Mouse (Mus musculus) E14TG2a.4 (cell line): ENCODE data around the gene Sh2d1b1.
A peak's percentile ranks its signal among the peaks of the same experiment; 100 is the strongest.
"Not testable (repeated sequence)": the region's sequence is repeated elsewhere in the genome, so short reads cannot be mapped to it uniquely, and the experiment has no call there.

ENCODE experiments used
- H3K27me3 ChIP-seq: 2 replicates; pipeline ENCODE4 v1.6.1; 2014; ENCODE audit warnings: low read length, control low read depth; ENCODE audit not compliant: insufficient read depth
- H3K36me3 ChIP-seq: 2 replicates; pipeline ENCODE4 v1.6.1; 2014; ENCODE audit warnings: low read length, control low read depth; ENCODE audit not compliant: insufficient read depth
- H3K4me1 ChIP-seq: replicated peaks from 2 replicates; pipeline ENCODE4 v1.6.1; 2014; ENCODE audit warnings: low read depth, low read length, control low read depth
- H3K4me3 ChIP-seq: replicated peaks from 2 replicates; pipeline ENCODE4 v1.5.1; 2014; ENCODE audit warnings: mild to moderate bottlenecking, low read length
- H3K9me3 ChIP-seq: 2 replicates; pipeline ENCODE4 v1.6.1; 2014; ENCODE audit warnings: low read length, control low read depth
- CTCF ChIP-seq: conservative IDR thresholded peaks from 2 replicates; pipeline ENCODE4 v1.5.1; 2014; ENCODE audit warnings: low read length
- NANOG ChIP-seq: IDR thresholded peaks from 2 replicates; pipeline ENCODE4 v1.6.1; 2014; ENCODE audit warnings: borderline replicate concordance, low read length, mixed read lengths
- POU5F1 ChIP-seq: IDR thresholded peaks from 2 replicates; pipeline ENCODE4 v1.6.1; 2014; ENCODE audit warnings: low read length, borderline replicate concordance

Gene Sh2d1b1

DNA sequence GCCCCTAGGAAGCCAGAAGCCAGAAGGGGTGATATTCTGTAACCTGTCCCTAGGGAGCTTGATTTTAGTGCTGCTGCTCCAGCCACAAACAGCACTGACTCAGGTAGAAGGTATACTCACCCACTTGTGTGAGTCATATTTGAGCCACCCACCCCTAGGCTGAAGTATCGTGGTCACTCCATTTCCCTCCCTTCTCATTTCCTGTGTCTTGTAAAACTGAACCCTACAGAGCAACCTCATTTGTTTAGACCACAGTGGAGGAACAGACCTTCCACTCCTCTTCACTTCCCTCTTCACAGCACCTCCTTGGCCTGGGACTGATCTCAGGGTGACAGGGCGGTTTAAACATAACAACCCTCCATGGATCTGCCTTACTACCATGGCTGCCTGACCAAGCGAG, at the start of gene Sh2d1b1:
Gene Sh2d1b1, plus strand, starts transcription at position 305 of the 400 bp plus-strand sequence.
- no peak within 1 kb of the TSS for H3K4me3 ChIP-seq
- no peaks in the 10 kb centered on the region for H3K9me3 ChIP-seq
- H3K36me3 ChIP-seq: no peaks in the 10 kb centered on the region
- TF ChIP-seq POU5F1: no peak
- TF ChIP-seq CTCF: no peak
- no peak for TF ChIP-seq NANOG
- H3K27me3 ChIP-seq: no peaks in the 10 kb centered on the region
- H3K4me1 ChIP-seq: no peaks in the 10 kb centered on the region

DNA sequence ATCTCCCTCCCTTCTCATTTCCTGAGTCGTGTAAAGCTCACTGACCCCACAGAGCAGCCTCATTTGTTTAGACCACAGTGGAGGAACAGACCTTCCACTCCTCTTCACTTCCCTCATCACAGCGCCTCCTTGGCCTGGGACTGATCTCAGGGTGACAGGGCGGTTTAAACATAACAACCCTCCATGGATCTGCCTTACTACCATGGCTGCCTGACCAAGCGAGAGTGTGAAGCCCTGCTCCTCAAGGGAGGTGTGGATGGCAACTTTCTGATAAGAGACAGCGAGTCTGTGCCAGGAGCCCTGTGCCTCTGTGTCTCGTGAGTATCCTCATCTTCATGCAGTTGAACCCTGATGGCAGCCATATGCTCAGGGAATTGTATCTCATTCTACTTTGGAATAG, 44.4 kb upstream of the Sh2d1b1 start, which contains the start of gene Sh2d1b2:
Gene Sh2d1b2, plus strand, starts transcription at position 62 of the 400 bp plus-strand sequence.
- not testable (repeated sequence) for H3K27me3 ChIP-seq, H3K4me1 ChIP-seq, H3K36me3 ChIP-seq, H3K9me3 ChIP-seq, H3K4me3 ChIP-seq

DNA sequence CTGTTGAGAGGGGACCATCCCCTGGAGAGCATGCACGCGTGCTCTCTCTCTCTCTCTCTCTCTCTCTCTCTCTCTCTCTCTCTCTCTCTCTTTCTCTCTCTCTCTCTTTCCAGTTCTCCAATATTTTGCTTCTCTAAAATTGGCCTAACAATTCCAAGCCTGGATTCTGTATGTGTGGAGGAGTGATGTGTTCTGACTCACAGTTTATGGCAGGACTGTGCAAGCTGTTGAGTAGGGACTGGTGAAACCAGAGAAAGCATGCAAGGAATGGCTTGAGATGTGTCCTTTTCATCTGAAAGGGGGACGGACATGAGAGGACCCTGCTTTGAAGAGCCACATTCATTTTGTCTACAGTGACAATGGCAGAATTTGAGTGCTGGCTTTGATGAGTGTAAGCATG, 32.1 kb upstream of the Sh2d1b1 start:
- TF ChIP-seq NANOG: no peak
- no peak for TF ChIP-seq CTCF
- H3K4me1 ChIP-seq: no peaks in the 10 kb centered on the region
- no peaks in the 10 kb centered on the region for H3K9me3 ChIP-seq
- no peak overlapping the region for H3K4me3 ChIP-seq
- H3K27me3 ChIP-seq: no peaks in the 10 kb centered on the region
- H3K36me3 ChIP-seq: no peaks in the 10 kb centered on the region

GRCm38 (mm10) chr1:170254893-170255559, 22.1 kb upstream of the Sh2d1b1 start:
- TF ChIP-seq POU5F1 (no peak), NANOG (no peak), CTCF (no peak)
- Histone ChIP-seq H3K4me3 (peak overlapping the region; percentile 49), H3K9me3 (no peaks in the 10 kb centered on the region), H3K4me1 (peaks cover 6% of the 10 kb centered on the region; the same call in 1 of the 2 replicates), H3K27me3 (no peaks in the 10 kb centered on the region), H3K36me3 (no peaks in the 10 kb centered on the region)

DNA sequence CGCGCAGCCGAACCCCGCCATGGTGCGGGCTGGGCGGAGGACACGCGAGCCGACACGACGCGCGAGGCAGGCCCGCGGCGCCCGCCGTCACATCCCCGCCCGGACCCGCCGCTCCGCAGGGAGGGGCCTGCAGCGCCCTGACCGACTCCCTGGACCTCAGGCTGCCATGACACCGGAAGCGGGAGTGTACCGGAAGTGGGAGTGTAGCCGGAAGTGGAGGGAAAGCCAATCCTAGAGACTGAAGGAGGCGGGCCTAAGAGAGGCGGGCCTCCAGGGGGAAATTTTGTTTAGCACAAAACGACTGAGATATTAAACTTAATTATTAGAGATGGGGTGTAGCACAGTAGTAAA, 21.6 kb upstream of the Sh2d1b1 start:
- Histone ChIP-seq H3K9me3 (no peaks in the 10 kb centered on the region), H3K36me3 (no peaks in the 10 kb centered on the region), H3K4me3 (peak overlapping the region; percentile 35; the same call in 1 of the 2 replicates), H3K4me1 (peaks cover 6% of the 10 kb centered on the region; the same call in 1 of the 2 replicates), H3K27me3 (no peaks in the 10 kb centered on the region)
- TF ChIP-seq NANOG (no peak), CTCF (no peak), POU5F1 (no peak)

GRCm38 (mm10) chr1:170270281-170270680, 6.8 kb upstream of the Sh2d1b1 start:
- no peaks in the 10 kb centered on the region for H3K27me3 ChIP-seq
- no peaks in the 10 kb centered on the region for H3K4me1 ChIP-seq
- H3K36me3 ChIP-seq: no peaks in the 10 kb centered on the region
- TF ChIP-seq CTCF: no peak
- no peak for TF ChIP-seq POU5F1
- no peak for TF ChIP-seq NANOG
- H3K4me3 ChIP-seq: no peak overlapping the region
- H3K9me3 ChIP-seq: no peaks in the 10 kb centered on the region

DNA sequence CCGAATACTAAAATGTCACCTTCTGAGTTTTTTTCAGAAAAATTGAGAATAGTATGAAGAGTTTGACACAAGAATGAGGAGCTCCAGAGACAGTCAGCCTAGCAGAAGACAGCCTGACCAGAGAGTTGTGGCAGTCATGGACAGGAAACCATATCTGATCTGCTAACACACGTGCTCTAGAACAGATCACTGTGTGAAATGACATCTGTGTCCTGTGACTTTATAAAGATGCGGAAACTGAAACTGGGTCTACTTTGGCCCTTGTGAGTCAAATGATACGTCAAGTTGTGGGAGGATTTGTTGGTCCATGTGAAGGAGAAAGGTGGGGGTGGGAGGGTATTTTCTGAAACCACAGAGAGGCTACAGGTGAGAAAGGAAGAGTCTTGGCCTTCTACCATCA, 6.4 kb upstream of the Sh2d1b1 start:
- no peaks in the 10 kb centered on the region for H3K36me3 ChIP-seq
- TF ChIP-seq CTCF (no peak), POU5F1 (no peak), NANOG (no peak)
- no peaks in the 10 kb centered on the region for H3K4me1 ChIP-seq

GRCm38 (mm10) chr1:170273252-170273651, 3.9 kb upstream of the Sh2d1b1 start:
- no peaks in the 10 kb centered on the region for H3K36me3 ChIP-seq
- TF ChIP-seq NANOG (no peak), POU5F1 (no peak), CTCF (no peak)
- H3K27me3 ChIP-seq: no peaks in the 10 kb centered on the region
- H3K9me3 ChIP-seq: no peaks in the 10 kb centered on the region
- H3K4me3 ChIP-seq: no peak overlapping the region
- no peaks in the 10 kb centered on the region for H3K4me1 ChIP-seq

More for the DNA sequence above, 6.4 kb upstream of the Sh2d1b1 start:
- H3K9me3 ChIP-seq: no peaks in the 10 kb centered on the region
- no peak overlapping the region for H3K4me3 ChIP-seq
- H3K27me3 ChIP-seq: no peaks in the 10 kb centered on the region

- Histone ChIP-seq H3K27me3 (no peaks in the 10 kb centered on the region), H3K9me3 (no peaks in the 10 kb centered on the region), H3K4me1 (no peaks in the 10 kb centered on the region), H3K36me3 (no peaks in the 10 kb centered on the region), H3K4me3 (no peak overlapping the region)
- TF ChIP-seq NANOG (no peak), CTCF (no peak)
Measured at GRCm38 (mm10) chr1:170282415-170283129, 5.5 kb downstream of the Sh2d1b1 start.
